Mouse (Mus musculus) kidney, postnatal 0 days (tissue): ENCODE data around the gene Fam20a. TPM values are rescaled to one million over a fixed set of nuclear protein-coding genes. Genes with fewer than 3 reads are reported as not detected.

Experiments used
- ATAC-seq: fragments of 200-750 bp; cut with Nextera tagmentation; replicated peaks from 2 replicates; pipeline ENCODE4 v1.8.0; 2017; ENCODE audit warnings: low read depth, moderate number of reproducible peaks, moderate TSS enrichment, moderate library complexity; ENCODE audit not compliant: low FRiP score
- DNase-seq: peaks from one replicate; pipeline ENCODE4 v3.0.0-alpha.2; 2016; ENCODE audit warnings: low spot score
- H3K27ac ChIP-seq: fragments of 300-500 bp; sonication (generic); 2 replicates; pipeline ENCODE4 v1.5.1; 2014; ENCODE audit warnings: mild to moderate bottlenecking
- H3K27me3 ChIP-seq: fragments of 300-500 bp; sonication (generic); 2 replicates; pipeline ENCODE4 v1.6.1; 2014; ENCODE audit warnings: low read length, mixed read lengths; ENCODE audit not compliant: insufficient read depth
- H3K36me3 ChIP-seq: fragments of 300-500 bp; sonication (generic); 2 replicates; pipeline ENCODE4 v1.6.1; 2014; ENCODE audit warnings: low read length, mixed read lengths; ENCODE audit not compliant: insufficient read depth
- H3K4me1 ChIP-seq: fragments of 300-500 bp; sonication (generic); replicated peaks from 2 replicates; pipeline ENCODE4 v1.6.1; 2014; ENCODE audit warnings: antibody characterized with exemption, low read length, mixed read lengths; ENCODE audit not compliant: insufficient read depth
- H3K4me2 ChIP-seq: fragments of 300-500 bp; sonication (generic); 2 replicates; pipeline ENCODE4 v1.6.1; 2014; ENCODE audit warnings: mild to moderate bottlenecking, low read length, moderate library complexity, mixed read lengths
- H3K4me3 ChIP-seq: fragments of 300-500 bp; sonication (generic); replicated peaks from 2 replicates; pipeline ENCODE4 v1.5.1; 2014; ENCODE audit warnings: low read depth, low read length
- H3K9ac ChIP-seq: fragments of 300-500 bp; sonication (generic); 2 replicates; pipeline ENCODE4 v1.6.1; 2014; ENCODE audit warnings: low read depth, low read length
- H3K9me3 ChIP-seq: fragments of 300-500 bp; sonication (generic); replicated peaks from 2 replicates; pipeline ENCODE4 v1.6.1; 2016; ENCODE audit warnings: low read length, inconsistent platforms, mixed read lengths
- CTCF ChIP-seq: IDR thresholded peaks from 2 replicates; pipeline ENCODE4 v1.5.1; 2016; ENCODE audit warnings: antibody characterized with exemption, low read depth, mild to moderate bottlenecking, moderate library complexity
- WGBS: fragments of 180-500 bp; shearing (Covaris S2); extraction: QIAGEN DNeasy Blood & Tissue Kit; methylation state at CpG from one replicate; pipeline ENCODE4 v1.1.7; 2014; 5-methylcytosine and 5-hydroxymethylcytosine counted together
- polyA plus RNA-seq: library from polyadenylated mRNA; unstranded; fragments of >200 nt; fragmentation: Nextera tagmentation; extraction: Ambion mirVana; gene quantifications from 2 replicates; pipeline ENCODE4 v1.2.1, GENCODE M21; 2015

Fam20a gene
- polyA plus RNA-seq, 1 experiment from 2014 or later = 5.8 TPM

DNA sequence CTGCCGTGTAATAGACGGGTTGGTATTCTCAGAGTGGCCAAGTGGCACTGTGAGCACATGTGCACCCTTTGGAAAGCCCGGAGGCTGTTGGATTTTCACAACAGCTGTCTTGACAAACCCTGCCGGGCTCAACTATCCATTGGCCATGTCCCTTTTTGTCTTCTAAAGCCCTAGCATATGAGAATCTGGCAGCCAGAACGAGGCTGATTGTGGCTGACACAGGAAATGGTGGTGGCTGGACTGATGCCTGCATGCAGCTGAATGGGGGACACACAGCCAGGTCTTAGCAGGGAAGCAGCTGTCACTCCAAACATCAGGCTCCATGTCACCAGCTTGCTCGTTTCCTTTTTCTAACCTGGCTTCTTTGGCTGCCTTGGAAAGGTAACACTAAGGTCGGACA is 73.6 kb downstream of the Fam20a start:
- Histone ChIP-seq H3K9me3 (no peaks in the 10 kb centered on the region), H3K27ac (no peak overlapping the region), H3K36me3 (no peaks in the 10 kb centered on the region), H3K4me1 (peaks cover 22% of the 10 kb centered on the region), H3K4me3 (no peak overlapping the region), H3K27me3 (no peaks in the 10 kb centered on the region), H3K4me2 (no peak overlapping the region), H3K9ac (no peak overlapping the region)
- TF ChIP-seq CTCF = no peak
- ATAC-seq (no peak), DNase-seq (peak; percentile 35)
- WGBS = 45% methylated on average over 7 of the region's 7 CpGs

DNA sequence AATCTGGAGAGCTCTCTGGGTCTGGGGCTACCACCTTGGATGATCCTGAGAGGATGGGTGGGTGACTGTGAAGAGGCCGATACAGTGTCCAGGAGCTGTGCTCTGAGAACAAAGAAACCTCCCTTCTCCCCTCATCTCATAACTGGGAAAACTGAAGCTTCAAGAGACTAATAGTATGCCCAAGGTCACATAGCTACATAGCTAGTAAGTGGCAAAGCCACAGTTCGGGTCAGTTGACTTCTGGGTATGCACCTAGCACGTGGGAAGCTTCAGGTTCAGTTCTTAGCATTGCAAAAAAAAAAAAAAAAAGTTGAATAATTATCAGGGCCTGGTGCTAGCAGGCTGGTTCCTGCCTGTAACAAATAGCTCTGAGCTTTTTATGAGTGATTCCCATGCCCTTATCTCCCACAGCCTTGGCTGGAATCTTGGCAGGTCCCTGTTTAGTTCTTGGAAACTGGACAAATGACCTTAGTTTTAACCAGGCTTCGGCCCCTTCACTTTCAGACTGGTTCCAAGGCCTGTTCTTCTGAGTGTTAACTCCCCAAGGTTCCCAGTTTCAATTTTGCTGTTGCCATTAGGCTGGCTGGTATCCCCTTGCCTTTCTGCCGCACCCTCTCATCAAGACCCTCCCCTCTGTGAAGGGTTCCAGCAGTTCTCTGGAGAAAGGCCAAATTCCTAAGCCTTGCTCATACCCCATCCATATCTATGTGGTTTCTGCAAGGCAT is 80.4 kb downstream of the Fam20a start:
- H3K36me3 ChIP-seq = no peaks in the 10 kb centered on the region
- no peak overlapping the region for H3K4me2 ChIP-seq
- no peaks in the 10 kb centered on the region for H3K27me3 ChIP-seq
- H3K4me1 ChIP-seq = no peaks in the 10 kb centered on the region
- no peak overlapping the region for H3K4me3 ChIP-seq
- H3K9me3 ChIP-seq = no peaks in the 10 kb centered on the region
- ATAC-seq (no peak; the same call in 1 of the 2 replicates), DNase-seq (no peak)
- H3K27ac ChIP-seq = peak overlapping the region; percentile 63
- TF ChIP-seq CTCF = no peak
- H3K9ac ChIP-seq = no peak overlapping the region
- 61% methylated on average over 5 of the region's 5 CpGs for WGBS

DNA sequence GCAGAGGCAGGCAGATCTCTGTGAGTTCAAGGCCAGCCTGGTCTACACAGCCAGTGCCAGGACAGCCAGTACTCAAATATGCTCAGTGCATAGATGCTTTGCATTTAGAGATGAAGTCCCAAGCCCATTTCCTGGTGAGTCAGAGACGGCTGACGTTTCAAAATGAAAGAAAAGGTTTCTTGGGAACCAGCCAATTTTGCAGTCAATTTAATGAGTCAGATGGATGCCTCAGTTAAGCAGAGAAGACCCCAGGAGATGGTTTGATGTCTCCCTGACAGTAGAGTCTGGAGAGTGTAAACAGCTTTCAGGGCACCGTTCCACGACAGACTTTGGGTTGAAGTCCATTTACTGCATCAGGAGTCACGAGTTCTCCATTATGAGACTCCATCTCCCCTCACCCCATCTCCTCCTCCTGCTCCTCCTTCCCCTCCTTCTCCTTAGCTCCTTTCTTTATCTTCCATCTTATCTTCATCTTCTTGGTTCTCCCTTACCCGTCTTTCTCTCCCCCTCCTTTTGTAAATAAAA is 86.1 kb downstream of the Fam20a start:
- no peaks in the 10 kb centered on the region for H3K4me1 ChIP-seq
- H3K9ac ChIP-seq = no peak overlapping the region
- 51% methylated on average over 6 of the region's 6 CpGs for WGBS
- no peak overlapping the region for H3K27ac ChIP-seq
- DNase-seq = no peak
- H3K27me3 ChIP-seq = no peaks in the 10 kb centered on the region
- no peak for TF ChIP-seq CTCF
- H3K4me2 ChIP-seq = no peak overlapping the region
- H3K36me3 ChIP-seq = no peaks in the 10 kb centered on the region
- no peak overlapping the region for H3K4me3 ChIP-seq
- ATAC-seq = no peak; the same call in 1 of the 2 replicates
- H3K9me3 ChIP-seq = no peaks in the 10 kb centered on the region

- Histone ChIP-seq H3K9me3 (no peaks in the 10 kb centered on the region), H3K36me3 (no peaks in the 10 kb centered on the region), H3K27ac (no peak overlapping the region), H3K4me3 (no peak overlapping the region), H3K9ac (no peak overlapping the region), H3K4me2 (no peak overlapping the region), H3K27me3 (no peaks in the 10 kb centered on the region), H3K4me1 (no peaks in the 10 kb centered on the region)
- DNase-seq (peak; percentile 67), ATAC-seq (no peak)
- 47% methylated on average over 9 of the region's 9 CpGs for WGBS
- TF ChIP-seq CTCF = no peak
Measured at GRCm38 (mm10) chr11:109634928-109635327, 87.2 kb downstream of the Fam20a start.

- DNase-seq (no peak), ATAC-seq (no peak)
- Histone ChIP-seq H3K36me3 (no peaks in the 10 kb centered on the region), H3K9ac (no peak overlapping the region), H3K4me1 (no peaks in the 10 kb centered on the region), H3K27me3 (no peaks in the 10 kb centered on the region), H3K9me3 (no peaks in the 10 kb centered on the region), H3K4me2 (no peak overlapping the region), H3K27ac (no peak overlapping the region), H3K4me3 (no peak overlapping the region)
- WGBS = 38% methylated on average over 10 of the region's 10 CpGs
- no peak for TF ChIP-seq CTCF
Measured at GRCm38 (mm10) chr11:109629021-109629521, 93.0 kb downstream of the Fam20a start.

DNA sequence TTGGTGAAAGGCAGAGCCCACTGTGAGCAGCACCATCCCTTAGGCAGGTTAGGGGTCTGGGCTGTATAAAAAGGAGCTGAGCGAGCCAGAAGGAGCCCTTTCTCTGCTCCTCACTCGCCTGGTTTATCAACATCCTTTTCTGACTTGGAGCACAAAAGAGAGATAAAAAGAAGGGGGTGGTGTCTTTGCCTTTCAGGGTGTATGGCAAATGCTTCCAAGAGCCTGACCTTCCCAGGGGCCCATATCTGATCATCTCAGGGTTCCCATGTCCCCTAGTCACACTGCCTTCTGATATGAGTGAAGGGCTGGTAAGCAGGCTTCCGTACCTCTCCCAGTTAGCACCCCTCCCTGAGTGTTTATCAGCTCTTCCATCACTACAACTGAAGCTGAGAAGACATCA is 94.0 kb downstream of the Fam20a start:
- Histone ChIP-seq H3K9ac (no peak overlapping the region), H3K27me3 (no peaks in the 10 kb centered on the region), H3K4me3 (no peak overlapping the region), H3K9me3 (no peaks in the 10 kb centered on the region), H3K4me2 (no peak overlapping the region), H3K36me3 (no peaks in the 10 kb centered on the region), H3K27ac (no peak overlapping the region), H3K4me1 (0 out of 2 replicates have a peak, but pooled peaks cover 2% of the 10 kb centered on the region)
- no peak for DNase-seq
- ATAC-seq = no peak
- WGBS = 91% methylated on average over 3 of the region's 3 CpGs
- no peak for TF ChIP-seq CTCF
